Mouse (Mus musculus): ENCODE results near the gene Lcp1.
"Not testable (repeated sequence)": the region's sequence is repeated elsewhere in the genome, so short reads cannot be mapped to it uniquely, and the experiment has no call there.

The Lcp1 gene

DNA sequence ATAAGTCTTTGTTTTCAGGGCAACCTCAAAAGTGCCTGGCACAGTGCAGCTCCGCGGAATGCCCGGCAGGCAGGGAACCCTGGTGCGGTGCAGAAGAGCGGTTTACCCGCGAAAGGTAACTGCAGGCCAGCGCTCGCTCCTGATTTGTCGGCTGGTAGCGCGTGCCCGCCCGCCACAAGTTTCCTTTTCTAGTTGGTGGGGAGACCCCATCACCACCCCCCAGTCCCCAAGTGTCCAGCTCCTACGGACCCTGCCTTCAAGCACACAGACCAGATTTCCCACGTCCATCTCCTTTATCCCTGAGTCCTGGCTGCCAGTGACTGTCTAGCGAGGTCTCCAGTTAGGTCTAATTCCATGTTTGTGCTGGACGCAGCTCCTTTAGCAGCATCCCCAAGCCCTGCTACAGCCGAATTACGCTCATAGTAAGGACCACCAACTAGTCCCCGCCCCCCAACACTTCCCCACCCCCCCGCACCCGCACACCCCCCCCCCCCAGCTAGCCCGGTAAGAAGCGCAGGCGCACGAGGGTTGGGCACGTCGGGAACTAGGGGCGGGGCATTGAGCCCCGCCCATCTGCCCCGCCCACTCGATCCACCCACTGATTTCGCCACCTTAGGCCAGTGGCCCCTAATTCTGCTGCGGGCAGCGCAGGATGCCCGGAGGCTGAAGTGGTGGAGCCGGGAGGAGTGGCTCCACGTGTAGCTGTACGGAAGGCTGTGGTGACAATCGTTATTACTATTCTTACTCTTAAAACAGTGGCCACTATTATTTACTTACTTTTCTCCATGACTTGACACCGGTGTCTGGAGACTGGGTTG is at the start of gene Lcp1, which contains the start of gene Lrrc63:
Gene Lcp1 (plus strand): TSS at position 601 of the 818 bp plus-strand sequence.
Gene Lrrc63 (minus strand): TSS at position 381 of the 818 bp plus-strand sequence.
- DNase-seq (ENCODE audit: low read depth, low spot score), result peak; percentile 56

DNA sequence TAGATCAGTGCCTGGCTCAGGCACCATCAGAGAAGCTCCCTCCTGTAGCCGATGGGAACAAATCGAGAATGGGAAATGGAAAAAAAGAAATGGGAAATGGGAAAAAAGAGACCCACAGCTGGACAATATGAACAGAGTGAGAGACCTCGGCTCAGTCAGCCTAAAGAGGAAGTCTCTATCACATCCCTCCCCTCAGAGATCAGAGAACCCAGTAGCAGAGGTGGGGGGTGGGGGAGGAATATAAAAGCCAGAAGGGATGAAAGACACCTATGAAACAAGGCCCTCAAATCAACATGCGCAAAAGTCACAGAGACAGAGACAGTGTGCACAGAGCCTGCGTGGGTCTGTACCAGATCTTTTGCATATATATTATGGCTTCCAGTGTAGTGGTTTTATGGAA is 27.9 kb upstream of the Lcp1 start:
- DNase-seq (ENCODE audit: low read depth, low spot score), result no peak

DNA sequence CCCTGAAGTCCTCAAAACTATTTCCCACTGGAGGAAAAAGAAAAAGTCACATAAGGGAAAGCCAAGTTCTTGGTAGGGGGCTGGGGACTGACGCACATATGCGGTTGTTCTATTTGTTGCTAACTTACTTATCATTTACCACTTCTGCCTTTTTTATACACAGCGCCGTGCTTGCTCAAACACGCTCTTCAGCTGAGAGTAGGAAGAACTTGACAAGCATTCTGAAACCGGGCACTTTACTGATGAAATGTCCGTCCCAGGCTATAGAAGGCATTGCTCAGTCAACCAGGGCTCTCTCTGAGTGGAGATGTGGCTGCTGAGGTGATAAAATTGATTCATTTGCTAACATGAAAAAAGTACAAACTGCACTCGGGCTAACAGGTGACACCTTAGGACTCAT is 9.2 kb upstream of the Lcp1 start:
- no peak for DNase-seq (ENCODE audit: low read depth, low spot score)

DNA sequence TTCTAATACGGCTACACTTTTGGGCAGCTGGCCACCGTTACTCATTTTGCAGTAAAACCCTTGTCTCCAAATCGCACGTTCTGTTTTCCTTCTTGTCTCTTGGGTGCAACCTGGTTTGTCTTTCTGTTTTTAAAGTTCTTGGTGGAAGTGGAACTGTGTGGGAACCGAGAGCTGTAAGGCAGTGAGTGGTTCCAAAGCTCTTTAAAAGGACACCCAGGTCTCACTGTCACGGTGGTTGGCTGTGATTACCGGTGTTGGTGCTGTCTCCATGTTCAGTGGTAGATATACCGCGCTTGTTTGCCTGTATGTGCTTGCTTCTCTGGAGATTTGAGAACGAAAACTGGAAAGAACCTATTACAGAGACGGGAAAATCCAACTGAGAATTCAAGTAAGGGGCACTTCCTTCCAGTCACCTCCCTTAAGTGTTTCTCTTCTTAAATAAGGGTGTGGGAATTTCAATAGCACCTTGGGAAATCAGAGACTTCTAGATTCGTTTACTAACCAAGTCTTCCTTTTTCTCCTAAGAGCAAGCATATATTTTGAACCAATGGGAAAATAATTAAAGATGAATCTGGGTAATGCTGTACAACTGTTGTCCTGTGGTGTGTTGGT is 529 bp downstream of the Lcp1 start:
- no peak for DNase-seq (ENCODE audit: low read depth, low spot score)

DNA sequence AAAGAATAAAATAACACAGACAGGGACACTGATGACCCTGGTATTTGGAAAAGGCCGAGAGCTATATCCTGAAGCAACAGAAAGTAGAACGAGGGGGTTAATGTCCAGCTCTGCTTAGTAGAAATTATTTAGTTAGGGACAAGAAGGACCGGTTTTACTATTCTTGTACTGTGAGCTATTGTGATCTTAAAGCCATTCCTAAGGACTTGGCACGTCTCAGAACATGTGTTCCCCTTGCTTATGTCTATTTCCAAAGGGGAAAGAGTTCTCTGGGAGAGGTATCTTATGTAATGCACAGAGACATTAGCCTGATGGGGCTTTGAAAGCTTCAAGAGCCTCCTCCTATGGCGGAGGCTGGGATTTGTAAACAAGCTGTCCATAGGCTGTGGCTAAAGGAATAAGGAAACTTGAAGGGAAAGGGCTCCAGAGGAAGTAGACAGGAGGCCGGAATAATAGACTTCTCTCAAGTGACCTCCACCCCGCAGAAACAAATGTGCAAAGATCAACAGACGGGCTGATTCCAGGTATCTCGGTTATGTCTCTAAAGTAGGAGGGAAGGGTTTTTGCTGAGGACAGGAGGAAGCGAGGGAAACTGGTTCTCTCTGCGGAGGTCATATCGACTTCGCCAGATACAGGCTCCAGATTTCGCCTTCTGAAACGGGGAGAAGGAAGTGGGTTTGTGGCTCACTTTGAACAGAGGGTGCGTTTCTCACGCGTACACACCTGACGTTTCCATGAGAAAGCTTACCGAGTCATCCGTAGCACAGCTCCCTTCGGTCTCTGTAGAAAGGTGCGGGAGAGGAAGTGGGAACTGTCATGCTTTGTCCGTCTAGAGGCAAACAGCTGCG is 5.4 kb downstream of the Lcp1 start:
- DNase-seq (ENCODE audit: low read depth, low spot score), result no peak

DNA sequence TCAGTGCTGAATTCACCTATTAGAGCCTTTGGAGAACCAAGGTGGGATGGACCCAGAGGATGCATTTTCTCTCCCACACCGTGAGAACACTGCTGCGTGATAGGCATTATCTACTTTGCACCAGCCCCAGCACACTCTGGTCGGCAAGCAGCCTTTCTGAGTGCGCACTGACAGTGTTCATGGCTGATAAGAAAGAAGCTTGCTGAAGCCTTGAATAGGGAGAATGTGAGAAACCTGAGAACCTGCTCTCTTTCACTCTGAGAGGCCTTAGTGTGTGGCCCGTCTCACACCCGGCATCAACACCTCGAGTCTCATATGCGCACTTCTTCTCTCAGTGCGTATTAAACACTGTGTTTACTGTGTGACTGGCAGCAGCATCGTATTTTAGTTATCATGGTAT is 7.6 kb downstream of the Lcp1 start:
- no peak for DNase-seq (ENCODE audit: low read depth, low spot score)

DNA sequence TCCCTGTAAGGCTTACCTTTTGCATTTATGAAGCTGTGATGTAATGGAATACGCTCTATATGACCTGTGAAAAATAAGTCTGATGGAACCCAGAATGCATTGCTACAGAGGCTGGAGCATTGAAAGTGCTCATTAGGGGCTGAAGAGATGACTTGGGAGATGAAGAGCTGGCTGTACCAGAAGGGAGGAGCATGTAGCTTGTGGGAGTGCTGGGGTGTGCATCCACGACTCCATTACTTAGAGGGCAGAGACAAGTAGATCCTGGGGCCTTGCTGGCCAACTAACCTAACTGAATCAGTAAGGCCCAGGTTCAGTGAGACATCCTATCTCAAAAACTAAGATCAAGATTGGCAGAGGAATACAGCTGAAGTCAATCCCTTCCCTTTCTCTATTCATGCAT is 8.3 kb downstream of the Lcp1 start:
- DNase-seq (ENCODE audit: low read depth, low spot score), result no peak

DNA sequence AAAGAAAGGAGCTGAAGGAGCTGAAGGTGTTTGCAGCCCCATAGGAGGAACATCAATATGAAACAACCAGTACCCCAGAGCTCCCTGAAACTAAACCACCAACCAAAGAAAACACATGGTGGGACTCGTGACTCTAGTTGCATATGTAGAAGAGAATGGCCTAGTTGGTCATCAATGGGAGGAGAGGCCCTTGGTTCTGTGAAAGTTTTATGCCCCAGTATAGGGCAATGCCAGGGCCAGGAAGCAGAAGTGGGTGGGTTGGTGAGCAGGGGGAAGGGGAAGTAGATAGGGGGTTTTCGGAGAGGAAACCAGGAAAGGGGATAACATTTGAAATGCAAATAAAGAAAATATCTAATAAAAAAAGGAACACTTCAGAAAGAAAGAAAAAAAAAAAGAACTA is 16.8 kb downstream of the Lcp1 start:
- DNase-seq (ENCODE audit: low read depth, low spot score), result not testable (repeated sequence)

DNA sequence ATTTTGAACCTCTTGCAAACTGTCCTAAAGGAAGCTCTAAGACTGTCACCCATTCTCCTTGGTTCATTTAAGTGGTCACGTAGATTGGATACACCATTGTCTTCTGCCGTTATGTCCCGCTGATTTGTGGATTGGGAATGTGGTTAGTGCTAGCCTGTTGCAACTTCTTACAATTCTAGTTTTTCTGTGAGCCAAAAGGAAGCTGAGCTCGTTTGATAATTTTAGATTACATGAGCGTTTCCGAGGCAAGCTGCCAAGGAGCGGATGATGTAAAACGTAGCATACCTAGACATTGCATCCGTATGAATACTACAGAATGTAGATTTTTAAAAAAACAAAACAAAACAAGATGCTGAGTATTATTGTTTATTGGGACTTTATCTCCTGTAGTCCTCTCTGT is 17.3 kb downstream of the Lcp1 start:
- no peak for DNase-seq (ENCODE audit: low read depth, low spot score)

DNA sequence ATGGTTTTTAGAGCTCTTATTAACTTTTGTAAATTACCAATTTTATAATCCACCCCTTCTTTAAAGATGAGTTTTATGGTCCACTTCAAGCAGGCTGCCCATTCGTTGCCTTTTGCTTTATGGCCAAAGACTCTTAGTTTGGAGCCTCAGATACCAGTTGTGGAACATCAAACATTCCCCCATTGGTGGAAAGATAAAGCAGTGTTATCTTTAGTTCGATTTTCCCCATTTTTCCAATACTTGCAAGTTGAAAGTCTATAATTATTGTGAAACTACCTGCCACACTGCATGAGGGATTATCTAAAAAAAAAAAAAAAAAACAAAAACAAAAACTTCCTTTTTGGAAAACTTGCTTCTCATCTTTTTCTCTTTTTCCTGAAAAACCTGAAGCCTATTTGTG is 19.8 kb downstream of the Lcp1 start:
- DNase-seq (ENCODE audit: low read depth, low spot score), result no peak

DNA sequence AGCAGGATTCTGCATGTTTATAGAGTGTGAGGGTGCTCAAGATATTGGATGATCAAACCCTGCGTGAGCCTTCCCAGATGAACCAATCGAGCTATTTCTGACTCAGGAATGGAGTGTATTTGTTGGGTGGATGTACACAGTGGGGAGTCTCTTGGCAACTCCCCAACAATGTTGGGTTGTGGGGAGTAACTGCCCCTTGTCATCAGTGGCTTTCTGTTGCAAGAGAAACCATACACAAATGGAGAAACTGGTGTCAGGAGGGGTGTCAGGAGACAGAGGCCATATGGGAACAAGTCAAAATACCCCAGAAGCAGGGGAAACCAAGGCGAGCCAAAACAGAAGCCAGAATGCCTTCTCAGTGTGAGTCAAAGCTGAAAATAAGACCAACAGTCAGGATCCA is 20.2 kb downstream of the Lcp1 start:
- no peak for DNase-seq (ENCODE audit: low read depth, low spot score)

DNA sequence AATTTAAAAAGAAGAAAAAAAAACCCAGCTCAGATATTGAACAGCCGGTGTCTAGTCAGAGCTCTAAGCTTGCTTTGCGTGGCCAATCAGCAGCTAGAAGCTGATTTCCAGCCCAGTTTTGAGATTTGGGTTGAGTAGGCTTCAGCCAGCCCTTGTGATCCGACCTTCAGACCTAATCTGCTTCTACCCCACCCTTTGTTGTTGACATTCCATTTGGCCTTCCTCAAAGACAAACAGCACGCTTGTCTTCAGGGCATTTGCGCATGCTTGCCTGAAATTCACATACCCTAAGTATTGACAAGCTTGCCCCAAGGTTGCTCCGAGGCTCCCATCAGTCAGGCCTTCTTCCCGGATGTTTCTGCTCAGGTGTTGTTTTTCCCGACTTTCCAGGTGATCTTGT is 23.6 kb downstream of the Lcp1 start:
- no peak for DNase-seq (ENCODE audit: low read depth, low spot score)

DNA sequence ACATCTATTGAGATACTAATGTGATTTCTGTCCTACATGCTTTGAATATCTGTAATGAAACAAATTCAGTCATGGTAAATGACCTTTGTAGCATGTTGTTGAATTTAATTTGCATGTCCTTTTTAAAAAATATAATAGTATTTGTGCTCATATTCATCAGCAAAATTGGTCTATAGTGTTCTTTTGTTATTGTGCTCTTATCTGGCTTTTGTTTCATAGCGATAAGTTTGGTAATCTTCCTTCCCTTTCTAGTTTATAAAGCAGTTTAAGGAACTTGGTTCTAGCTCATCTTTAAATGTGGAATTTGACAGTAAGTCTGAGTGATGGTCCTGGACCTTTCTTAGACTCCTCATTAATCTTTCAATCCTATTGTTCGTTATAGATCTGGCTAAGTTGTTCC is 28.5 kb downstream of the Lcp1 start:
- DNase-seq (ENCODE audit: low read depth, low spot score), result no peak

DNA sequence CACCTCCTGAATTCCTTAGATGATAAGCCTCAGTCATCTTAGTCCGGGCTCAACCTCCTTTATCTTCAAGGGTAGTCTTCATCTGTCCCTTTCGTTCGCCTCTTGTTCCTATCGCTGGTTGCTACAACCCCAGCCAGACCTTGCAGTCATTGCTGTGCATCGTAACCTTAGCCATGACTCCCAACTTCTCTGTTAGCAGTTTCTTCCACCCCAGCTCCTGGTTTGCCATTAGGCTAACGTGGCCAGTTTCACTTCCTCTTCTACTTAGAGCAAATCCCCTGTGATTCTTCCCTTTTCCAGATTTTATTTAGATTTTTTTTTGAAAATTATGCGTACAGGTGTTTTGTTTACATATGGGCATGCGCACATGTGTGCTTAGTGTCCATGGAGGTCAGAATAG is 33.0 kb downstream of the Lcp1 start:
- DNase-seq (ENCODE audit: low read depth, low spot score), result no peak

DNA sequence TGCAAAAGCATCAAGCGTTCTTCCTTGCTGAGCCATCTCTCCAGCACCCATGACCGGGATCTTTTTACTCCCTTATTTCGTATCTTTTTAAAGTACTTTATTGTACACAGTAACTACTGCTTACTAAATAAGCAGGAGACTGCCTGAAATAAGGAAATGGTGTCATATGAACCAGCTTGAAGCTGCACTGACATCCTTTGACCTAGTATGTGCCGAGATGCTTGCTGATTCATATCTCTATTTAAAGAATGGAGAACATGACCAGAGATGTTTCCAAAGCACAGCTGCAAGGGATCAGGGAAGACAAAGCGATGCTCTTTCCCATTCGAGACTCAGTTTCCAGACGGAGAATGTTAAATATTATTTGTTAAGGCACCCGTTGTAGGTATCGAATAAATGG is 33.4 kb downstream of the Lcp1 start:
- no peak for DNase-seq (ENCODE audit: low read depth, low spot score)

DNA sequence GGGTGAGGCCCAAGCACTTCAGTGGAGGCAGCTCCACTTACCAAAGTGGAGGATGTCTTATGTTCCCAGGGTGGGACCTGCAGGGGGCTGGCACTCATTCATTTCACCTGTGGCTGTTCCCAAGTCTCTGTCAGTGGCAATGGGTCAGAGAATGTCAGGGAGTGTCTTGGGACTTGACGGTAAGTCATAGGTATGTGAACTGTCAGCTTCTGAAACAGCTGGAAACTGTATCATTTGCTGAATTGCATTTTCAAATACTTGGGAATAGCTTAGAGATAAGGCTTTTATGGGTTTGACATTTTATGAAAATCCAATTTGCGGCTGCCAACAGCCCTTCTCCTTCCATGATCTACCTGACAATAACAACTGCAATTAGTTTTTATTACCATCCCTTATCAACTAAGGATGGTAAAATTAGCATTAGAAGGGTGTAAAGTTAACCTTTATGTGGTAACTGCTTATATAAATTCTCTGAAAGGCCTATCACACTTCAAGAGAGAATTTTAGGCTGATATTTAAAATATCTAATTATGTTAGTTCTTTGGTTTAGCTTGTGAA is 34.8 kb downstream of the Lcp1 start:
- DNase-seq (ENCODE audit: low read depth, low spot score), result no peak

DNA sequence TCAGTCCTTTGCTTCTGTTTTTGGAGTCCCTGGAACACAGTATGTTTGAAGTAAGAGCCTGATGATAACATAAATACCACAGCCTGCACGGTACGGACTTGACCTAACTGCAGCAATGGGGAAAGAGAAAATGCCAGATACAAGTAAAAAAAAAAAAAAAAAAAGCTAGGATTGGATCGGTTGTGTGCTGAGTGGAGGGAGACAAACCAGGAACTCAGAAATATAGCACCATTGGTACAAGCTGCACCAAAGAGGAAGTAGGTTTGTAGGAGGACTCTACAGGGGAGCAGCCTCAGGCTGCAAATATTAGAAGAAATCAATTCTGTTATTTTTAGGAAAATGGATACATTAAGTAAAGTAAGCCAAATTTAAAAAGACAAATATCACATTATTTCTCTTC is 37.6 kb downstream of the Lcp1 start:
- no peak for DNase-seq (ENCODE audit: low read depth, low spot score)

DNA sequence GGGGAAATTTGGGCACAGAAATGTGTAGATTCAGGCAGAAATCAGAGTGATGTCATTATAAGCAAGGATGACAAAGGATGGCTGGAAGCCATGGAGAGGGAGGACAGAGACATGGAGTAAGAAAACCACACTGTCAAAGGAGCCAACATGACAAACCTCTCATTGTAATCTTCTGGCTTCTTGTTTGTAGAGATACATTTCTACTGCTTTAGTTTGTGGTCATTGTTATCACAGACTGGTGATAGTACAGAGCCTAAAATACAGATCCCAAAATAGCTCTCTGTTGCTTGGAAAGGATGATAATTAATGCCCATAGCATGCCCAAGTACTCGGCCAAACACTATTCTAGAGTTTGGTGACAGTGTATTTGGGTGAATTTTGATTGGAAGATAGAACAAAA is 39.6 kb downstream of the Lcp1 start:
- DNase-seq (ENCODE audit: low read depth, low spot score), result no peak

DNA sequence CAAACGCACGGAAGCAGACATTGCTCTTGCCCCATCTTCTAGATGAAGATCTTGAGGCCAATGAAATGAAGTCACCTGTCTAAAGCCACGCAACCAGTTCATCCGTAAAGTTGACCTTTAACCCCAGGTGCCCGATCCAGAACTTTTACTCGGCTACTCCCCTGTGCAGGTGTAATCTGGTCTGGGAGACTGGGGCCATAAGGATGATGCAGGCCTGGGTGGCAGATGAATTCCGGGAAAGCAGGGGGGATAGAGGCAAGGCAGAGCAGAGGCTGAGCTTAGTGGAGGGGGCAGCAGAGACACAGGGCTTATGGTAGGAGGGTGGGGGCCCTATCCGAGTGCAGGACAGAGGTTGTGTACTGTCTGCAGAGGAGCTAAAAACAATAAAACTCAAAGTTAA is 43.4 kb downstream of the Lcp1 start:
- no peak for DNase-seq (ENCODE audit: low read depth, low spot score)

DNA sequence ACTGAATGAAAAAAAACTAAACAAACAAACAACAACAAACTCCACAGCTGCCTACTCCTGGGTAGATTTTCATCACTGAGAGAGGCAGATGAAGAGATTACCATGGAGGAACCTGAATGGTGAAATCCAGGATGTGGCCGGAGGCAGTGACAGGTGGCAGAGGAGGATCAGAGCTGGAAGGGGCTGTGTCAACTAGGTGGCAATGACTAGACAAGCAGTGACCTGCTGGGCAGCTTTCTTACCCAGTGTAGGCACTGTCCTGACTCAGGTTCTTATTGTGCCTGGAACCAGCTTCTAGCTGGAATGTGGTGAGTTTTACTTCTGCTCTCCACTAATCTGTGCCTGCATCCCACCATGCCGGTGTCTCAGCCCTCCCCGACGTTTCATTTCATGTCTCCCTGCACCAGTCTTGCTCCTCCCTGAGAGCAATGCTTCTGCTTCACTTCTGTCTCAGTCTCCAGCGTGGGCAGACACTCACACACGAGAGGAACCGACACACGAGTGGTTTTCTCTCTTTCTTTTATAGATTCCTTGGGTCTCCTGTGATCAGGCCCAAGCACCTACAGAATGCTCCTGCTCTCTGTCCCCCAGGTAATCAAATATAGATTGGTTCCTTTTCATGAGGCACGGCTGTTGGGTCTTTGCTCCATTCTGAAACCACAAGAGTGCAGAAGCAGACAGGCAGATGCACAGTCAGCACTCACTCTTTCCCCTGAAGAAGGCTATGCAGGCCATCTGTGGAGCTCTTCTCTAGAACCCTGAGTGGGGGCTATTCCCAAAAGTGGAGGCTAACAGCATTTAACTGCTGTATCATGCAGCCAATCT is 44.0 kb downstream of the Lcp1 start:
- no peak for DNase-seq (ENCODE audit: low read depth, low spot score)

DNA sequence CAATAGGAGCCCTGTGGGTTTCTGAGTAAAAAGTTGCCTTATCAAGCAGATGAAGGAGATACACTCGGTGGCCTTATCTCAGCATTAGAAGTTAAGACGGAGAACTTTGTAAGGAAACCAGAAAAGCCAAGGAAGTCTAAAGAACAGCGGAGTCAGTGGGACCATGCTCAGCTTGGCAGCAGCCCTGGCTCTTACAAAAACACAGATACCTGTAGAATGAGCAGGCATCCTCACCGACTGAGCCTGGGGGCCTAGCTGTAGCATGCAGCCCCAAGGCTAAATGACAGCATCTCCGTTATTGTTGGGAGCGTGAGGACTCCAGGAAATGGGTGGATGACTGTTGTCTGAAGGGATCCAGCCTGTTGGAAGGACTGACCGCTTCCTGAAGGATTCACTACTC is 44.9 kb downstream of the Lcp1 start:
- DNase-seq (ENCODE audit: low read depth, low spot score), result no peak
